Mouse (Mus musculus) myocyte (in vitro differentiated cells): ENCODE data around the gene Shc3. TPM values are rescaled to one million over a fixed set of nuclear protein-coding genes. Genes with fewer than 3 reads are reported as not detected.

Experiments used
- H3K27me3 ChIP-seq: one replicate; pipeline ENCODE4 v1.6.1; 2011; ENCODE audit not compliant: control insufficient read depth, insufficient read depth, insufficient read length
- H3K36me3 ChIP-seq: one replicate; pipeline ENCODE4 v1.6.1; 2011; ENCODE audit not compliant: control insufficient read depth, insufficient read depth
- H3K4me2 ChIP-seq: one replicate; pipeline ENCODE4 v1.6.1; 2011; ENCODE audit warnings: low read depth, control low read depth
- H3K4me3 ChIP-seq: one replicate; pipeline ENCODE4 v1.5.1; 2011; ENCODE audit warnings: mild to moderate bottlenecking, control low read depth, moderate library complexity
- H3K79me2 ChIP-seq: one replicate; pipeline ENCODE4 v1.6.1; 2011; ENCODE audit not compliant: control insufficient read depth, insufficient read depth
- H3ac ChIP-seq: one replicate; pipeline ENCODE4 v1.6.1; 2011; ENCODE audit not compliant: control insufficient read depth, insufficient read length
- CEBPB ChIP-seq: IDR thresholded peaks from 2 replicates; pipeline ENCODE4 v1.6.1; 2011; ENCODE audit warnings: mild to moderate bottlenecking, moderate library complexity; ENCODE audit not compliant: poor library complexity, insufficient read depth, severe bottlenecking
- E2F4 ChIP-seq: IDR thresholded peaks from one replicate; pipeline ENCODE4 v1.6.1; 2011; ENCODE audit warnings: mild to moderate bottlenecking, control low read depth, moderate library complexity; ENCODE audit not compliant: insufficient read depth
- MAX ChIP-seq: IDR thresholded peaks from one replicate; pipeline ENCODE4 v1.6.1; 2011; ENCODE audit warnings: low read depth, mild to moderate bottlenecking, control low read depth
- MYOD1 ChIP-seq, 3 experiments: IDR thresholded peaks; one replicate each; pipeline ENCODE4 v1.6.1; 2011; ENCODE audit warnings: control low read depth in 2 of 3, low read depth in 2 of 3, mild to moderate bottlenecking in 2 of 3, moderate library complexity in 1 of 3; ENCODE audit not compliant: insufficient read length in 2 of 3, control insufficient read depth in 1 of 3
- MYOG ChIP-seq, 3 experiments: IDR thresholded peaks; one replicate each; pipeline ENCODE4 v1.6.1; 2011; ENCODE audit warnings: control low read depth in 2 of 3, low read depth in 2 of 3, mild to moderate bottlenecking in 2 of 3; ENCODE audit not compliant: insufficient read length in 2 of 3, control insufficient read depth in 1 of 3, insufficient read depth in 1 of 3
- POLR2A ChIP-seq: IDR thresholded peaks from one replicate; pipeline ENCODE4 v1.6.1; 2011; ENCODE audit warnings: low read depth, mild to moderate bottlenecking, control low read depth, moderate library complexity; ENCODE audit not compliant: insufficient read length
- POLR2AphosphoS2 ChIP-seq: IDR thresholded peaks from one replicate; pipeline ENCODE4 v1.6.1; 2011; ENCODE audit warnings: low read depth, control low read depth; ENCODE audit not compliant: insufficient read length
- REST ChIP-seq: IDR thresholded peaks from one replicate; pipeline ENCODE4 v1.6.1; 2011; ENCODE audit warnings: mild to moderate bottlenecking, control low read depth, moderate library complexity; ENCODE audit not compliant: insufficient read depth, insufficient read length
- SRF ChIP-seq: IDR thresholded peaks from one replicate; pipeline ENCODE4 v1.6.1; 2011; ENCODE audit warnings: low read depth; ENCODE audit not compliant: control insufficient read depth, insufficient read length
- TCF12 ChIP-seq: IDR thresholded peaks from one replicate; pipeline ENCODE4 v1.6.1; 2011; ENCODE audit warnings: mild to moderate bottlenecking, control low read depth; ENCODE audit not compliant: poor library complexity, insufficient read depth, severe bottlenecking
- TCF3 ChIP-seq: IDR thresholded peaks from one replicate; pipeline ENCODE4 v1.6.1; 2011; ENCODE audit warnings: low read depth, control low read depth; ENCODE audit not compliant: insufficient read length
- USF1 ChIP-seq: IDR thresholded peaks from one replicate; pipeline ENCODE4 v1.6.1; 2011; ENCODE audit warnings: low read depth, mild to moderate bottlenecking, control low read depth, moderate library complexity
- polyA plus RNA-seq: library from polyadenylated mRNA; unstranded; fragments of >200 nt; fragmentation: generic; extraction: Trizol; gene quantifications from one replicate; pipeline ENCODE4 v1.2.1, GENCODE M21; 2012; ENCODE audit warnings: missing spikeins

Gene Shc3
- polyA plus RNA-seq, 1 experiment, result 0.17 TPM

- Histone ChIP-seq H3K4me2 (peak overlapping the region; percentile 33), H3ac (no peak overlapping the region), H3K36me3 (no peaks in the 10 kb centered on the region), H3K27me3 (no peaks in the 10 kb centered on the region), H3K79me2 (no peaks in the 10 kb centered on the region), H3K4me3 (no peak overlapping the region)
- TF ChIP-seq TCF3 (no peak), MAX (no peak), E2F4 (no peak), CEBPB (no peak), MYOG (IDR thresholded peaks at IDR 0.05; ENCODE audit: control insufficient read depth in 1 of 3, insufficient read depth in 1 of 3, insufficient read length in 2 of 3, low read depth in 2 of 3) (no peak)
Observed at GRCm38 (mm10) chr13:51418268-51418941, 150.8 kb downstream of the Shc3 start.

GRCm38 (mm10) chr13:51417796-51418195 is 151.4 kb downstream of the Shc3 start:
- Histone ChIP-seq H3K4me3 (no peak overlapping the region), H3K4me2 (no peak overlapping the region), H3ac (no peak overlapping the region), H3K27me3 (no peaks in the 10 kb centered on the region), H3K79me2 (no peaks in the 10 kb centered on the region), H3K36me3 (no peaks in the 10 kb centered on the region)
- no peak for TF ChIP-seq TCF3
- no peak for TF ChIP-seq E2F4
- TF ChIP-seq TCF12, result no peak
- no peak for TF ChIP-seq MYOD1 (IDR thresholded peaks at IDR 0.05; ENCODE audit: control insufficient read depth in 1 of 3, insufficient read length in 2 of 3, low read depth in 2 of 3)
- no peak for TF ChIP-seq REST
- no peak for TF ChIP-seq POLR2A
- no peak for TF ChIP-seq USF1
- no peak for TF ChIP-seq SRF
- TF ChIP-seq MYOG (IDR thresholded peaks at IDR 0.05; ENCODE audit: control insufficient read depth in 1 of 3, insufficient read depth in 1 of 3, insufficient read length in 2 of 3, low read depth in 2 of 3), result no peak
- no peak for TF ChIP-seq CEBPB
- no peak for TF ChIP-seq POLR2AphosphoS2
- no peak for TF ChIP-seq MAX

- Histone ChIP-seq H3K27me3 (no peaks in the 10 kb centered on the region), H3ac (no peak overlapping the region), H3K4me2 (no peak overlapping the region), H3K4me3 (no peak overlapping the region), H3K36me3 (no peaks in the 10 kb centered on the region), H3K79me2 (no peaks in the 10 kb centered on the region)
- TF ChIP-seq MYOD1 (IDR thresholded peaks at IDR 0.05; ENCODE audit: control insufficient read depth in 1 of 3, insufficient read length in 2 of 3, low read depth in 2 of 3), result no peak
Observed at GRCm38 (mm10) chr13:51416727-51417126, 152.5 kb downstream of the Shc3 start.

- H3K36me3 ChIP-seq, result no peaks in the 10 kb centered on the region
- H3K79me2 ChIP-seq, result peaks cover 18% of the 10 kb centered on the region
- H3ac ChIP-seq, result no peak overlapping the region
- TF ChIP-seq MYOG (IDR thresholded peaks at IDR 0.05; ENCODE audit: control insufficient read depth in 1 of 3, insufficient read depth in 1 of 3, insufficient read length in 2 of 3, low read depth in 2 of 3) (no peak), SRF (no peak), MAX (no peak), TCF12 (no peak), USF1 (no peak), CEBPB (no peak), POLR2AphosphoS2 (no peak), MYOD1 (IDR thresholded peaks at IDR 0.05; ENCODE audit: control insufficient read depth in 1 of 3, insufficient read length in 2 of 3, low read depth in 2 of 3) (no peak), E2F4 (no peak), TCF3 (no peak), REST (no peak), POLR2A (no peak)
- H3K27me3 ChIP-seq, result no peaks in the 10 kb centered on the region
- no peak overlapping the region for H3K4me3 ChIP-seq
- H3K4me2 ChIP-seq, result no peak overlapping the region
Observed at GRCm38 (mm10) chr13:51413461-51413860, 155.8 kb downstream of the Shc3 start.

GRCm38 (mm10) chr13:51411696-51412430 is 157.4 kb downstream of the Shc3 start:
- H3K79me2 ChIP-seq, result peaks cover 18% of the 10 kb centered on the region
- no peak overlapping the region for H3ac ChIP-seq
- H3K36me3 ChIP-seq, result no peaks in the 10 kb centered on the region
- no peak overlapping the region for H3K4me2 ChIP-seq
- TF ChIP-seq MYOG (IDR thresholded peaks at IDR 0.05; ENCODE audit: control insufficient read depth in 1 of 3, insufficient read depth in 1 of 3, insufficient read length in 2 of 3, low read depth in 2 of 3), result no peak
- TF ChIP-seq CEBPB, result no peak
- no peak for TF ChIP-seq MAX
- H3K27me3 ChIP-seq, result no peaks in the 10 kb centered on the region
- H3K4me3 ChIP-seq, result no peak overlapping the region
